Mouse (Mus musculus) embryonic fibroblast, embryonic 13.5 days (primary cell): Measurements from ENCODE around the gene 2410002F23Rik. TPM values are rescaled to one million over a fixed set of nuclear protein-coding genes. Genes with fewer than 3 reads are reported as not detected.
A peak's percentile ranks its signal among the peaks of the same experiment; 100 is the strongest.
"Not testable (repeated sequence)": the region's sequence is repeated elsewhere in the genome, so short reads cannot be mapped to it uniquely, and the experiment has no call there.

Experiments
- H3K27ac ChIP-seq: 2 replicates; pipeline ENCODE4 v1.5.1; 2012; ENCODE audit warnings: low read length, control low read depth, inconsistent platforms; ENCODE audit not compliant: insufficient read depth
- H3K4me1 ChIP-seq: 2 replicates; pipeline ENCODE4 v1.6.1; 2011; ENCODE audit warnings: low read length; ENCODE audit not compliant: control insufficient read depth, insufficient read depth
- H3K4me3 ChIP-seq: 2 replicates; pipeline ENCODE4 v1.5.1; 2011; ENCODE audit warnings: mild to moderate bottlenecking, control low read depth, low read length; ENCODE audit not compliant: insufficient read depth
- CTCF ChIP-seq: IDR thresholded peaks from 2 replicates; pipeline ENCODE4 v1.5.1; 2011; ENCODE audit warnings: mild to moderate bottlenecking, control low read depth, low read length, moderate library complexity, borderline replicate concordance; ENCODE audit not compliant: insufficient read depth
- POLR2A ChIP-seq: IDR thresholded peaks from 2 replicates; pipeline ENCODE4 v1.6.1; 2011; ENCODE audit warnings: low read depth, mild to moderate bottlenecking, control low read depth, low read length, moderate library complexity
- polyA plus RNA-seq: library from polyadenylated mRNA; stranded (reverse); fragments of >200 nt; gene quantifications from 2 replicates; pipeline ENCODE4 v1.2.4, GENCODE M21; 2011; ENCODE audit warnings: low read depth; ENCODE audit not compliant: missing spikeins, insufficient read length

2410002F23Rik gene
- polyA plus RNA-seq, 1 experiment: 78.0 TPM

DNA sequence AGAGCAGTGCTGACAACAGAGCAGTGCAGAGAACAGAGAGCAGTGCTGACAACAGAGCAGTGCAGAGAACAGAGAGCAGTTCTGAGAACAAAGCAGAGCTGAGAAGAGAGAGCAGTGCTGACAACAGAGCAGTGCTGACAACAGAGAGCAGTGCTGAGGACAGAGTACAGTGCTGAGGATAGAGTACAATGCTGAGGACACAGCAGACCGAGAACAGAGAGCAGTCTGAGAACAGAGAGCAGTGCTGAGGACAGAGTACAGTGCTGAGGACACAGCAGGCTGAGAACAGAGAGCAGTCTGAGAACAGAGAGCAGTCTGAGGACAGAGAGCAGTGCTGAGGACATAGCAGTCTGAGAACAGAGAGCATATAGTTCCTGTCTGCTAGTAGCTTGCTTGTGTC lies 5.8 kb upstream of the 2410002F23Rik start:
- Histone ChIP-seq H3K27ac (no peak overlapping the region), H3K4me3 (no peak overlapping the region), H3K4me1 (no peaks in the 10 kb centered on the region)
- TF ChIP-seq POLR2A (no peak), CTCF (no peak)

GRCm38 (mm10) chr7:44241163-44241562 lies 5.4 kb upstream of the 2410002F23Rik start:
- Histone ChIP-seq H3K4me3 (no peak overlapping the region), H3K4me1 (no peaks in the 10 kb centered on the region), H3K27ac (no peak overlapping the region)
- TF ChIP-seq CTCF: no peak
- TF ChIP-seq POLR2A: no peak

- Histone ChIP-seq H3K4me1 (no peaks in the 10 kb centered on the region), H3K4me3 (no peak overlapping the region), H3K27ac (no peak overlapping the region)
- no peak for TF ChIP-seq CTCF
- TF ChIP-seq POLR2A: peak; percentile 52
Observed at GRCm38 (mm10) chr7:44244080-44244479, 2.4 kb upstream of the 2410002F23Rik start.

DNA sequence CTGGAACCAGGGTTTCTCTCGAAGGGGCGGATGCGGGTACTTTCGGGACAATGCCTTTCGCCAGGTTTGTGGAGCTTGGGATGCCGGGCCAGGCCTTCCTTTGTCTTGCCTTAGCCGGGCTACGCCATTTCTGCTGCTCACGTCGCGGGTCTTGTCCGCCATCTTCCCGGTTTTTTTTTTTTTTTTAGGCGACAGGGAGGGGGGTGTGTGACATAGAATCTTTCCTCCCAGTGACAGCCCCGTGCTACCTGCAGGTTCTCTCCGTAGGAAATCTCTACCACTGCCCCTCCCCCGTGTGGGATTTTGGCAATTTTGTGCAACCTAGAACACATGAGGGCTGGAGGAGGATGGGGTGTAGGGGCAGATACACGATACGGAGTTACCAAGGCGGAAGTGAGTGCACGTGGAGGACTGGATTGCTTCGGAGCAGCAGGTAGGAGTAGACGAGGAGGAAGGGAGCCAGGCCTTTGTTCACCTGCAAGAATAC lies 505 bp downstream of the 2410002F23Rik start:
- no peaks in the 10 kb centered on the region for H3K4me1 ChIP-seq
- peak overlapping the region; percentile 89 for H3K4me3 ChIP-seq
- TF ChIP-seq CTCF (no peak), POLR2A (no peak)
- H3K27ac ChIP-seq: peak overlapping the region; percentile 39; the same call in 1 of the 2 replicates

DNA sequence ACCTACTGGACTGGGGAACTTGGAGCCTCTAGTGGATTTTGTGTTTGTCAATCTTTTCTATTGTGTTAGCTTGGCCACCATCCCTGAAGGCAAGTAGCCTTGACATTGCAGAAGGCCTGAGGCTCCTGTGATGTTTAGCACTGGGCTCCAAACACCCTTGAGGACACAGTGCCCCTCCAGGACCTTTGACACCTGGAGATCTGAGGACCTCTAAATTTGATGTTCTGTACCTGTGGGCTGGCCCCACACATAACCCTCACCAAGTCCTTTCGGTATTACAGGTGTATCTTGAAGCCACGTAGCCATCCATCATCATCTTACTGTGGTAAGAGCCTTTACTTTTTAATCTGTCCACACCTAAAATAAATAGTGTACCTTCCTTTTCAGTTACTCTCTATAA lies 1.4 kb downstream of the 2410002F23Rik start:
- Histone ChIP-seq H3K4me1 (no peaks in the 10 kb centered on the region), H3K4me3 (peak overlapping the region; percentile 89), H3K27ac (no peak overlapping the region)
- TF ChIP-seq CTCF: no peak
- no peak for TF ChIP-seq POLR2A

- no peak overlapping the region for H3K27ac ChIP-seq
- TF ChIP-seq POLR2A (no peak), CTCF (no peak)
Observed at GRCm38 (mm10) chr7:44249248-44249647, 2.7 kb downstream of the 2410002F23Rik start.

GRCm38 (mm10) chr7:44250732-44251275 lies 4.3 kb downstream of the 2410002F23Rik start:
- not testable (repeated sequence) for H3K4me1 ChIP-seq, H3K27ac ChIP-seq, H3K4me3 ChIP-seq

More at GRCm38 (mm10) chr7:44249248-44249647, 2.7 kb downstream of the 2410002F23Rik start:
- H3K4me1 ChIP-seq: no peaks in the 10 kb centered on the region
- no peak overlapping the region for H3K4me3 ChIP-seq

DNA sequence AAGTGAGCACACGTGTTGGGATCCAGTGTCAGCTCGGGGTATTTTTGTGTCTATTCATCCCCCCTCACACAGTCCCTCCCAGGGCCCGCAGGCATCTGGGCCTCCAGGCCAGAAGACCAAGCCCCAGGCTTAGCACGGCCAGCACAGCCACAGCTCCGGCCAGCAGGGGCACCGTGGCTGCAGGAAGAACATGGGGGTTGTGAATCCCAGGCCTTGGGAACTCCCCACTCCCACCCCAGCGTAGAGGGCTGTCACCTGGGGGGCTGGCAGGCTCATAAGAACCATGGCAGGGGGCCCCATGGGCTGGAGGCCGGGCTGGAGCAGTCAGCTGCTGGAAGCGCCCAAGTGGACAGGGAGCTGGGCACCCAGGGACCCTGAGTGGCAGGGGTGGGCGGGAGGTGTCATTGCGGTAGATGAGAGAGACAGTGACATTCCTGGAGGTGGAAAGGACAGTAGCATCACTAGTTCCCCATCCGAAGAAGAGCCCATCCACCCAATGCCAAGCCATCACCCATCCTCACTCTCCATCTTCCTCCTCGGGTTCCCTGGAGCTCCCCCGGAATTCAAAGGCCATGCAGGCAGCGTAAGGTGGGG lies 6.6 kb downstream of the 2410002F23Rik start:
- Histone ChIP-seq H3K4me3 (no peak overlapping the region), H3K27ac (no peak overlapping the region), H3K4me1 (no peaks in the 10 kb centered on the region)
- TF ChIP-seq POLR2A: no peak
- no peak for TF ChIP-seq CTCF

DNA sequence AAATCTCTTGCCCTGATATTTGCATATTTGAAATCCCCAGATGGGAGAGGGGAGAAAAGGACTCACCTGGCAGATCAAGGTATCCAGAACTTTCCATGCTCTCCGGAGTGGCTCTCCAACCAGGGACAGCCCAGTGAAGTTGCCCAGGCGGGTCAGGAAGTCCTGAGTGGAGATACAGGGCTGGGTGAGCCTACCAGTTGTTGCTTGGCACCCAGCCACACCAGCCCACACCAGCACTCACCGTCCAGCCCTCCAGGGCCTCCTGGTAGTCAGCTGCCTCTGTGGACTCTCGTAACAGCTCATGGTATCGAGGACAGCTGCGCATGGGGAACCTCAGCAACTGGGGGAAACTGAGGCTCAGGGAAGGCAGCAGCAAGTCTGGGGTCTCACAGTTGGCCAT lies 8.4 kb downstream of the 2410002F23Rik start:
- Histone ChIP-seq H3K27ac (no peak overlapping the region), H3K4me3 (no peak overlapping the region), H3K4me1 (no peaks in the 10 kb centered on the region)
- TF ChIP-seq POLR2A (0 out of 2 replicates have a peak, but pooled peaks have one; percentile 6), CTCF (no peak)

GRCm38 (mm10) chr7:44257278-44257677 lies 10.8 kb downstream of the 2410002F23Rik start, which contains the start of gene Acp4:
Gene Acp4, minus strand, starts transcription at chr7:44257378.
- no peaks in the 10 kb centered on the region for H3K4me1 ChIP-seq
- no peak within 1 kb of the TSS for H3K27ac ChIP-seq
- no peak within 1 kb of the TSS for H3K4me3 ChIP-seq
- TF ChIP-seq POLR2A (no peak), CTCF (no peak)

GRCm38 (mm10) chr7:44260410-44260809 lies 13.9 kb downstream of the 2410002F23Rik start:
- H3K4me1 ChIP-seq: no peaks in the 10 kb centered on the region
- H3K27ac ChIP-seq: no peak overlapping the region
- no peak overlapping the region for H3K4me3 ChIP-seq
- TF ChIP-seq CTCF: no peak
- TF ChIP-seq POLR2A: no peak
